Mouse (Mus musculus) MEL (cell line): ENCODE data around the gene Msx2. TPM values are rescaled to one million over a fixed set of nuclear protein-coding genes. Genes with fewer than 3 reads are reported as not detected.

Experiments used
- DNase-seq: peaks from one replicate; pipeline ENCODE4 v3.0.0; 2011; ENCODE audit warnings: low read depth, low spot score
- H3K27ac ChIP-seq: 2 replicates; pipeline ENCODE4 v1.5.1; 2012; ENCODE audit warnings: low read depth, mild to moderate bottlenecking, control low read depth, low read length, moderate library complexity; ENCODE audit not compliant: control insufficient read depth
- H3K27me3 ChIP-seq, 2 experiments: fragments of 150-350 bp in 1 of 2; sonication (generic) in 1 of 2; 2 replicates each; pipeline ENCODE4 v1.6.1; 2012; ENCODE audit warnings: low read length in 2 of 2, mild to moderate bottlenecking in 2 of 2, improper control_type of control experiment in 1 of 2, moderate library complexity in 1 of 2; ENCODE audit not compliant: insufficient read depth in 2 of 2, control insufficient read depth in 1 of 2
- H3K36me3 ChIP-seq, 2 experiments: 2 replicates each; pipeline ENCODE4 v1.6.1; 2012 to 2014; ENCODE audit warnings: low read length in 2 of 2, improper control_type of control experiment in 1 of 2, inconsistent platforms in 1 of 2, mild to moderate bottlenecking in 1 of 2; ENCODE audit not compliant: insufficient read depth in 2 of 2, control insufficient read depth in 1 of 2
- H3K4me1 ChIP-seq, 2 experiments: fragments of 150-350 bp in 1 of 2; sonication (generic) in 1 of 2; 2 replicates each; pipeline ENCODE4 v1.6.1; 2012; ENCODE audit warnings: low read length in 2 of 2, improper control_type of control experiment in 1 of 2, mild to moderate bottlenecking in 1 of 2; ENCODE audit not compliant: insufficient read depth in 2 of 2, control insufficient read depth in 1 of 2
- H3K4me3 ChIP-seq, 2 experiments: fragments of 150-350 bp in 1 of 2; sonication (generic) in 1 of 2; 2 replicates each; pipeline ENCODE4 v1.5.1; 2012; ENCODE audit warnings: low read depth in 2 of 2, low read length in 2 of 2, mild to moderate bottlenecking in 2 of 2, moderate library complexity in 2 of 2, control low read depth in 1 of 2, improper control_type of control experiment in 1 of 2; ENCODE audit not compliant: control insufficient read depth in 1 of 2, insufficient read depth in 1 of 2
- H3K79me2 ChIP-seq: 2 replicates; pipeline ENCODE4 v1.6.1; 2012; ENCODE audit warnings: mild to moderate bottlenecking, low read length, moderate library complexity; ENCODE audit not compliant: control insufficient read depth, poor library complexity, insufficient read depth
- H3K9ac ChIP-seq: 2 replicates; pipeline ENCODE4 v1.6.1; 2012; ENCODE audit warnings: low read depth, mild to moderate bottlenecking, control low read depth, low read length, moderate library complexity; ENCODE audit not compliant: control insufficient read depth, poor library complexity, severe bottlenecking
- H3K9me3 ChIP-seq: fragments of 150-350 bp; sonication (generic); replicated peaks from 2 replicates; pipeline ENCODE4 v1.6.1; 2012; ENCODE audit warnings: mild to moderate bottlenecking, low read length, improper control_type of control experiment, moderate library complexity; ENCODE audit not compliant: insufficient read depth
- CHD2 ChIP-seq: IDR thresholded peaks from 2 replicates; pipeline ENCODE4 v1.6.1; 2011; ENCODE audit warnings: low read length, improper control_type of control experiment
- CTCF ChIP-seq, 3 experiments: IDR thresholded peaks in 2 of 3; conservative IDR thresholded peaks in 1 of 3; 2 replicates each; pipeline ENCODE4 v1.5.1; 2011 to 2012; ENCODE audit warnings: low read length in 3 of 3, low read depth in 2 of 3, mild to moderate bottlenecking in 2 of 3, improper control_type of control experiment in 1 of 3, inconsistent platforms in 1 of 3, mixed read lengths in 1 of 3, moderate library complexity in 1 of 3; ENCODE audit not compliant: control insufficient read depth in 1 of 3, insufficient read depth in 1 of 3, poor library complexity in 1 of 3, severe bottlenecking in 1 of 3
- E2F4 ChIP-seq: IDR thresholded peaks from 2 replicates; pipeline ENCODE4 v1.6.1; 2011; ENCODE audit warnings: low read depth, low read length, improper control_type of control experiment, borderline replicate concordance
- ELF1 ChIP-seq: IDR thresholded peaks from 2 replicates; pipeline ENCODE4 v1.6.1; 2014; ENCODE audit warnings: low read depth, mild to moderate bottlenecking, inconsistent platforms, low read length, improper control_type of control experiment, moderate library complexity
- ETS1 ChIP-seq: IDR thresholded peaks from 2 replicates; pipeline ENCODE4 v1.6.1; 2012; ENCODE audit warnings: low read depth, mild to moderate bottlenecking, inconsistent platforms, low read length, improper control_type of control experiment, moderate library complexity
- GABPA ChIP-seq: IDR thresholded peaks from 2 replicates; pipeline ENCODE4 v1.6.1; 2012; ENCODE audit warnings: low read depth, mild to moderate bottlenecking, inconsistent platforms, low read length, improper control_type of control experiment, moderate library complexity
- GATA1 ChIP-seq: IDR thresholded peaks from 2 replicates; pipeline ENCODE4 v1.6.1; 2011; ENCODE audit warnings: low read depth, low read length, improper control_type of control experiment
- HCFC1 ChIP-seq: IDR thresholded peaks from 2 replicates; pipeline ENCODE4 v1.6.1; 2012; ENCODE audit warnings: low read depth, mild to moderate bottlenecking, inconsistent platforms, low read length, improper control_type of control experiment, moderate library complexity
- JUND ChIP-seq: IDR thresholded peaks from 2 replicates; pipeline ENCODE4 v1.6.1; 2011; ENCODE audit warnings: low read depth, mild to moderate bottlenecking, improper control_type of control experiment, low read length
- KAT2A ChIP-seq: conservative IDR thresholded peaks from 2 replicates; pipeline ENCODE4 v1.6.1; 2012; ENCODE audit warnings: low read depth, low read length, improper control_type of control experiment, inconsistent platforms
- MAX ChIP-seq: IDR thresholded peaks from 2 replicates; pipeline ENCODE4 v1.6.1; 2011; ENCODE audit warnings: low read length, improper control_type of control experiment
- MAZ ChIP-seq: IDR thresholded peaks from 2 replicates; pipeline ENCODE4 v1.6.1; 2012; ENCODE audit warnings: low read depth, mild to moderate bottlenecking, inconsistent platforms, low read length, improper control_type of control experiment
- MEF2A ChIP-seq: IDR thresholded peaks from 2 replicates; pipeline ENCODE4 v1.6.1; 2014; ENCODE audit warnings: low read depth, mild to moderate bottlenecking, inconsistent platforms, low read length, improper control_type of control experiment; ENCODE audit not compliant: poor library complexity, insufficient replicate concordance, severe bottlenecking; ENCODE audit errors: extremely low read depth
- MYC ChIP-seq: IDR thresholded peaks from 2 replicates; pipeline ENCODE4 v1.6.1; 2011; ENCODE audit warnings: low read depth, mild to moderate bottlenecking, low read length, improper control_type of control experiment, moderate library complexity
- NELFE ChIP-seq: IDR thresholded peaks from 2 replicates; pipeline ENCODE4 v1.6.1; 2011; ENCODE audit warnings: low read depth, low read length, improper control_type of control experiment
- NRF1 ChIP-seq: IDR thresholded peaks from 2 replicates; pipeline ENCODE4 v1.6.1; 2014; ENCODE audit warnings: low read depth, mild to moderate bottlenecking, inconsistent platforms, low read length, improper control_type of control experiment, moderate library complexity; ENCODE audit not compliant: poor library complexity, insufficient read depth, severe bottlenecking
- POLR2AphosphoS2 ChIP-seq: IDR thresholded peaks from 2 replicates; pipeline ENCODE4 v1.6.1; 2011; ENCODE audit warnings: low read length, improper control_type of control experiment
- POLR2AphosphoS5 ChIP-seq: IDR thresholded peaks from 2 replicates; pipeline ENCODE4 v1.6.1; 2012; ENCODE audit warnings: low read depth, borderline replicate concordance, mild to moderate bottlenecking, inconsistent platforms, low read length, moderate library complexity, mixed read lengths
- RAD21 ChIP-seq: IDR thresholded peaks from 2 replicates; pipeline ENCODE4 v1.6.1; 2011; ENCODE audit warnings: mild to moderate bottlenecking, low read depth, low read length, improper control_type of control experiment
- RCOR1 ChIP-seq: IDR thresholded peaks from 2 replicates; pipeline ENCODE4 v1.6.1; 2012; ENCODE audit warnings: low read depth, mild to moderate bottlenecking, inconsistent platforms, low read length, improper control_type of control experiment
- SIN3A ChIP-seq: IDR thresholded peaks from 2 replicates; pipeline ENCODE4 v1.6.1; 2012; ENCODE audit warnings: low read length, improper control_type of control experiment, inconsistent platforms
- SMC3 ChIP-seq: IDR thresholded peaks from 2 replicates; pipeline ENCODE4 v1.6.1; 2011; ENCODE audit warnings: low read depth, low read length, improper control_type of control experiment
- TAL1 ChIP-seq: IDR thresholded peaks from 2 replicates; pipeline ENCODE4 v1.6.1; 2012; ENCODE audit warnings: mild to moderate bottlenecking, inconsistent platforms, low read length, moderate library complexity, mixed read lengths
- TCF12 ChIP-seq: IDR thresholded peaks from 2 replicates; pipeline ENCODE4 v1.6.1; 2014; ENCODE audit warnings: low read depth, mild to moderate bottlenecking, inconsistent platforms, low read length, improper control_type of control experiment, moderate library complexity
- USF1 ChIP-seq: IDR thresholded peaks from 2 replicates; pipeline ENCODE4 v1.6.1; 2014; ENCODE audit warnings: low read depth, mild to moderate bottlenecking, inconsistent platforms, low read length, improper control_type of control experiment, moderate library complexity
- USF2 ChIP-seq, 2 experiments: IDR thresholded peaks; 2 replicates each; pipeline ENCODE4 v1.6.1; 2011 to 2012; ENCODE audit warnings: improper control_type of control experiment in 2 of 2, low read length in 2 of 2, borderline replicate concordance in 1 of 2, inconsistent platforms in 1 of 2, low read depth in 1 of 2, mild to moderate bottlenecking in 1 of 2; ENCODE audit not compliant: insufficient read depth in 1 of 2
- ZC3H11A ChIP-seq: IDR thresholded peaks from 2 replicates; pipeline ENCODE4 v1.6.1; 2012; ENCODE audit warnings: low read depth, mild to moderate bottlenecking, inconsistent platforms, low read length, improper control_type of control experiment
- ZKSCAN1 ChIP-seq: IDR thresholded peaks from 2 replicates; pipeline ENCODE4 v1.6.1; 2012; ENCODE audit warnings: low read depth, mild to moderate bottlenecking, inconsistent platforms, low read length, improper control_type of control experiment, moderate library complexity
- ZMIZ1 ChIP-seq: IDR thresholded peaks from 2 replicates; pipeline ENCODE4 v1.6.1; 2012; ENCODE audit warnings: low read depth, mild to moderate bottlenecking, inconsistent platforms, low read length, improper control_type of control experiment, moderate library complexity
- polyA plus RNA-seq, 2 experiments: library from polyadenylated mRNA; stranded (reverse) in 1 of 2; unstranded in 1 of 2; fragments of >175 nt in 1 of 2; fragments of >200 nt in 1 of 2; gene quantifications; 2 replicates each; pipeline versions ENCODE4 v1.2.1 to v1.2.4; 2012; ENCODE audit warnings: low replicate concordance in 2 of 2, low read depth in 1 of 2; ENCODE audit not compliant: insufficient read length in 2 of 2, insufficient read depth in 1 of 2, missing spikeins in 1 of 2
- total RNA-seq: library from RNA; depleted of rRNA; stranded (reverse); fragments of 300-350 nt; gene quantifications from 2 replicates; pipeline ENCODE4 v1.2.3, GENCODE M21; 2012

The Msx2 gene
- total and polyA plus RNA-seq, 3 experiments = not detected

DNA sequence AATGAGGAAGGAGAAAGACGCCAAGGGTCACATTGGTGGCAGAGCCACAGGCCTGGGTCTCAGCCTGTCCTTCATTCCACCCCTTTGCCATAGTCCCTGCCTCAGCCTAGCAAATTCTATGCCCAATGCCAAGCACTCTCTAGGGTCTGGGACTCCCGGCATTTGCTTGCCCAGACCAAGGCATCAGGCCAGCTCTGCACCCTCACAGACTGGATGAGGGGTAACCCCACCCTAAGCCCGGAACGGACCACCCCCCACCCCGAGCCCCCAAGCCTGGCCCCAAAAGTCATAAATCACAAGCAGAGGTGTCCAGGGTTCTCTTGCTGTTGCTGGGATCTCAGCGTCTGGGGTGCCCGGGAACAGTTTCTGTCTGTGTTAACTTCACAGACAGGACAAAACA lies 9.8 kb downstream of the Msx2 start:
- no peak for DNase-seq
- H3K79me2 ChIP-seq = no peaks in the 10 kb centered on the region
- no peak overlapping the region for H3K9ac ChIP-seq
- no peaks in the 10 kb centered on the region for H3K4me1 ChIP-seq
- TF ChIP-seq E2F4 (no peak), JUND (no peak), RAD21 (no peak), TCF12 (no peak), ZMIZ1 (no peak), USF2 (IDR thresholded peaks at IDR 0.05; ENCODE audit: borderline replicate concordance in 1 of 2, insufficient read depth in 1 of 2, low read depth in 1 of 2, low read length in 2 of 2) (no peak), HCFC1 (no peak), SIN3A (no peak), POLR2AphosphoS5 (no peak), MYC (no peak), MAZ (no peak), ZKSCAN1 (no peak), NRF1 (no peak), RCOR1 (no peak), USF1 (no peak), ZC3H11A (no peak), GATA1 (no peak)
- TF ChIP-seq, all 39 proteins: peak for 0
- no peaks in the 10 kb centered on the region for H3K27me3 ChIP-seq
- H3K36me3 ChIP-seq = no peaks in the 10 kb centered on the region
- H3K27ac ChIP-seq = no peak overlapping the region
- H3K9me3 ChIP-seq = no peaks in the 10 kb centered on the region
- H3K4me3 ChIP-seq = no peak overlapping the region

- H3K4me1 ChIP-seq = no peaks in the 10 kb centered on the region
- DNase-seq = no peak
- H3K9me3 ChIP-seq = no peaks in the 10 kb centered on the region
- H3K27ac ChIP-seq = no peak overlapping the region
- no peaks in the 10 kb centered on the region for H3K79me2 ChIP-seq
- H3K9ac ChIP-seq = no peak overlapping the region
- no peak overlapping the region for H3K4me3 ChIP-seq
- H3K36me3 ChIP-seq = no peaks in the 10 kb centered on the region
- H3K27me3 ChIP-seq = no peaks in the 10 kb centered on the region
- no peak for TF ChIP-seq GATA1
- TF ChIP-seq MYC = no peak
- no peak for TF ChIP-seq CTCF (IDR thresholded peaks at IDR 0.05 in 2 of 3, conservative IDR thresholded peaks at IDR 0.05 in 1 of 3; ENCODE audit: control insufficient read depth in 1 of 3, insufficient read depth in 1 of 3, low read depth in 2 of 3, low read length in 3 of 3, poor library complexity in 1 of 3, severe bottlenecking in 1 of 3)
- no peak for TF ChIP-seq NELFE
- no peak for TF ChIP-seq ZC3H11A
- no peak for TF ChIP-seq GABPA
- TF ChIP-seq ETS1 = no peak
- no peak for TF ChIP-seq TAL1
- no peak for TF ChIP-seq KAT2A
- no peak for TF ChIP-seq ELF1
- no peak for TF ChIP-seq HCFC1
- TF ChIP-seq SMC3 = no peak
- TF ChIP-seq MEF2A = no peak
- TF ChIP-seq ZKSCAN1 = no peak
- no peak for TF ChIP-seq POLR2AphosphoS2
- no peak for TF ChIP-seq CHD2
- no peak for TF ChIP-seq MAX
Observed at GRCm38 (mm10) chr13:53462649-53462970, 10.3 kb downstream of the Msx2 start.
